In the genomic region with DNA sequence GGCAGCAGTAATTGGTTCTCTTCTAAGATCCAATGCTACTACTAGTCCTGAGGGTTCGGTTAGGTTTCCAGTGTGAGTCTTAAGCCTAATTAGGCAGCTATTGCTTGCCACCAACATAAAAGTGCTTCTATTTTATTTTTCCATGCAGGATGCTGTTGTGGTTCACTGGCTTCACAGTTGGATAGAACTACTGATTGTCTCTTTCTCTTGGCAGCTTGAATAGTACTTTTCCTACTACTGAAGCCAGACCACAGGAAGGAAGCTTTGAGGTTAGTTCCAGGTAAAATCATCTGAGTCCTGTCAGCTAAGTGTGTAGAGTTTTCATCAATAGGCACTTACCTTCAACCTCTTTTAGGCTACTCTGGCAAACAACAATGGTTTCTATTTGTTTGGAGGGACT, we compare ENCODE assay signal across 21 mouse cellular contexts.
"Had no signal": no experiment of that assay in that cellular context is flagged by ENCODE, and none has a peak within 500 bp of the region (broad histone marks: within the 10 kb centered on the region; RNA-seq: fewer than 3 reads in every experiment).

No protein-coding gene starts in this region.

- H3K4me1 ChIP-seq: limb, embryonic 12.5 days; limb, embryonic 15.5 days; midbrain, embryonic 12.5 days; midbrain, embryonic 15.5 days; neural tube, embryonic 12.5 days; neural tube, embryonic 15.5 days had no signal

- DNase-seq: kidney, postnatal 10 days; kidney, postnatal 36 days; liver, postnatal 0 days; lung, embryonic 14.5 days; right cerebral cortex, adult 18-20 months; right cerebral cortex, postnatal 14 days; right cerebral cortex, postnatal 4 days; thymus, adult 2 months; thymus, postnatal 14 days had no signal

- H3K36me3 ChIP-seq: limb, embryonic 12.5 days; limb, embryonic 15.5 days; midbrain, embryonic 12.5 days; midbrain, embryonic 15.5 days; neural tube, embryonic 12.5 days; neural tube, embryonic 15.5 days had no signal

- H3K27me3 ChIP-seq: limb, embryonic 12.5 days; limb, embryonic 15.5 days; midbrain, embryonic 12.5 days; midbrain, embryonic 15.5 days; neural tube, embryonic 12.5 days; neural tube, embryonic 15.5 days had no signal

- ATAC-seq: liver, postnatal 0 days; lung, postnatal 0 days; midbrain, embryonic 15.5 days had no signal

- H3K9ac ChIP-seq: limb, embryonic 12.5 days; limb, embryonic 15.5 days; liver, embryonic 14.5 days; liver, postnatal 0 days; lung, embryonic 14.5 days; midbrain, embryonic 12.5 days; midbrain, embryonic 15.5 days; neural tube, embryonic 12.5 days; neural tube, embryonic 15.5 days had no signal

- H3K4me3 ChIP-seq: left cerebral cortex, adult 2 months; limb, embryonic 12.5 days; limb, embryonic 15.5 days; midbrain, embryonic 12.5 days; midbrain, embryonic 15.5 days; neural tube, embryonic 12.5 days; neural tube, embryonic 15.5 days had no signal

- H3K9me3 ChIP-seq: limb, embryonic 12.5 days; limb, embryonic 15.5 days; midbrain, embryonic 12.5 days; midbrain, embryonic 15.5 days; neural tube, embryonic 12.5 days; neural tube, embryonic 15.5 days had no signal

- H3K27ac ChIP-seq: left cerebral cortex, adult 2 months; limb, embryonic 12.5 days; limb, embryonic 15.5 days; liver, embryonic 14.5 days; macrophage; midbrain, embryonic 12.5 days; midbrain, embryonic 15.5 days; neural tube, embryonic 12.5 days; neural tube, embryonic 15.5 days; stomach, postnatal 0 days had no signal

- H3K4me2 ChIP-seq: limb, embryonic 12.5 days; limb, embryonic 15.5 days; liver, embryonic 11.5 days; lung, embryonic 14.5 days; midbrain, embryonic 12.5 days; midbrain, embryonic 15.5 days; neural tube, embryonic 12.5 days; neural tube, embryonic 15.5 days had no signal
